Mouse (Mus musculus): ENCODE measurements around the gene Col5a2. TPM values are rescaled to one million over a fixed set of nuclear protein-coding genes. Genes with fewer than 3 reads are reported as not detected.

The Col5a2 gene
- polyA plus RNA-seq, 1 experiment = 4.8 TPM

GRCm38 (mm10) chr1:45495025-45495424, 8.1 kb downstream of the Col5a2 start:
- no peak overlapping the region for H3K4me3 ChIP-seq (ENCODE audit: insufficient read depth, low read length)
- TF ChIP-seq POLR2A (IDR thresholded peaks at IDR 0.05; ENCODE audit: borderline replicate concordance, low read depth, low read length) (no peak), CTCF (IDR thresholded peaks at IDR 0.05; ENCODE audit: low read depth, low read length) (no peak)
- no peak overlapping the region for H3K27ac ChIP-seq (ENCODE audit: insufficient read depth, low read depth, low read length)
- no peaks in the 10 kb centered on the region for H3K4me1 ChIP-seq (ENCODE audit: control insufficient read depth, insufficient read depth, low read length)

GRCm38 (mm10) chr1:45492130-45492723, 10.9 kb downstream of the Col5a2 start:
- H3K27ac ChIP-seq (ENCODE audit: insufficient read depth, low read depth, low read length) = no peak overlapping the region
- no peaks in the 10 kb centered on the region for H3K4me1 ChIP-seq (ENCODE audit: control insufficient read depth, insufficient read depth, low read length)
- TF ChIP-seq CTCF (IDR thresholded peaks at IDR 0.05; ENCODE audit: low read depth, low read length) = no peak
- TF ChIP-seq POLR2A (IDR thresholded peaks at IDR 0.05; ENCODE audit: borderline replicate concordance, low read depth, low read length) = no peak
- H3K4me3 ChIP-seq (ENCODE audit: insufficient read depth, low read length) = no peak overlapping the region

- Histone ChIP-seq H3K4me3 (ENCODE audit: insufficient read depth, low read length) (no peak overlapping the region), H3K27ac (ENCODE audit: insufficient read depth, low read depth, low read length) (no peak overlapping the region), H3K4me1 (ENCODE audit: control insufficient read depth, insufficient read depth, low read length) (no peaks in the 10 kb centered on the region)
- TF ChIP-seq POLR2A (IDR thresholded peaks at IDR 0.05; ENCODE audit: borderline replicate concordance, low read depth, low read length) = no peak
- no peak for TF ChIP-seq CTCF (IDR thresholded peaks at IDR 0.05; ENCODE audit: low read depth, low read length)
These were observed 12.6 kb downstream of the Col5a2 start for GRCm38 (mm10) chr1:45490451-45490850.

DNA sequence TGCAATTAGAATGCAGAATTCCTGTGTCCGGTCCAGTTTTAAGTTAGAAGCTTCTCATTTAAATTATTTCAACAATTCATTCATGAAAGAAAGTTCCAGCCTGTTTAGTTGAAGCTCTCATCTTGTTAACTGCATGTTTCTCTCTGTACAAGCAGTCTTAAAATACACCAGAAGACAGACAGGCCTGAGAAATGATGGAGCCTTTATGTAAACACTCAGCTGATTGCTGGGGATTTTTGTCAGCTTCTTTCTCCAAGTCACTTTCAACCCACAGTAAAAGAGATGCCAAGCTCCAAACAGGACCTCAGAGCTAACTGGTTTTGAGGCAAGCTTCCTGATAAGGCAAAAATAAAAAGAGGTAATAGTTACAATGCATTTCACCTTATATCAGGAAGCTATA, 14.8 kb downstream of the Col5a2 start:
- Histone ChIP-seq H3K4me3 (ENCODE audit: insufficient read depth, low read length) (no peak overlapping the region), H3K4me1 (ENCODE audit: control insufficient read depth, insufficient read depth, low read length) (no peaks in the 10 kb centered on the region), H3K27ac (ENCODE audit: insufficient read depth, low read depth, low read length) (no peak overlapping the region)
- TF ChIP-seq CTCF (IDR thresholded peaks at IDR 0.05; ENCODE audit: low read depth, low read length) (no peak), POLR2A (IDR thresholded peaks at IDR 0.05; ENCODE audit: borderline replicate concordance, low read depth, low read length) (no peak)

GRCm38 (mm10) chr1:45483001-45483400, 20.1 kb downstream of the Col5a2 start:
- H3K4me1 ChIP-seq (ENCODE audit: control insufficient read depth, insufficient read depth, low read length) = no peaks in the 10 kb centered on the region
- H3K4me3 ChIP-seq (ENCODE audit: insufficient read depth, low read length) = no peak overlapping the region
- H3K27ac ChIP-seq (ENCODE audit: insufficient read depth, low read depth, low read length) = no peak overlapping the region
- no peak for TF ChIP-seq CTCF (IDR thresholded peaks at IDR 0.05; ENCODE audit: low read depth, low read length)
- no peak for TF ChIP-seq POLR2A (IDR thresholded peaks at IDR 0.05; ENCODE audit: borderline replicate concordance, low read depth, low read length)

DNA sequence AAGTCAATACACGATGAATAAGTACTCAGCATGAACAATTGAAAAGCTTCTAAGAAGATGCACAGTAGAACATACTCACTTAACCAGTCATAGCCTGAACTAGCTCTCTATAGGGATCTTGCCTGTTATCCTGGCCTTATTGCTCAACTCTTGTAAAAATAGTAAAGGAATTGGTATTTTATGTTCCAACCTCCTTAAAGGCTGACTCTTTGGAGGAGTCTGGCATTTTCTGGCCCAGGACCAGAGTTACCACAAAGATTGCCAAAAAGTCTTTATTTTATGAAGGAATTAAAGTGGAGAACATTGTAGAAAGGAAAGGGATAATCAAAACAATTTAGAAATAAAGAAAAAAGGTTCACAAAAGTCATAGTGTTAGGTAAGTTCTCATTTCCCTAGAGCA, 21.2 kb downstream of the Col5a2 start:
- no peaks in the 10 kb centered on the region for H3K4me1 ChIP-seq (ENCODE audit: control insufficient read depth, insufficient read depth, low read length)
- TF ChIP-seq POLR2A (IDR thresholded peaks at IDR 0.05; ENCODE audit: borderline replicate concordance, low read depth, low read length) (no peak), CTCF (IDR thresholded peaks at IDR 0.05; ENCODE audit: low read depth, low read length) (no peak)
- no peak overlapping the region for H3K4me3 ChIP-seq (ENCODE audit: insufficient read depth, low read length)
- H3K27ac ChIP-seq (ENCODE audit: insufficient read depth, low read depth, low read length) = no peak overlapping the region

GRCm38 (mm10) chr1:45479087-45479486, 24.0 kb downstream of the Col5a2 start:
- no peaks in the 10 kb centered on the region for H3K4me1 ChIP-seq (ENCODE audit: control insufficient read depth, insufficient read depth, low read length)
- TF ChIP-seq CTCF (IDR thresholded peaks at IDR 0.05; ENCODE audit: low read depth, low read length) (no peak), POLR2A (IDR thresholded peaks at IDR 0.05; ENCODE audit: borderline replicate concordance, low read depth, low read length) (no peak)
- H3K4me3 ChIP-seq (ENCODE audit: insufficient read depth, low read length) = no peak overlapping the region
- no peak overlapping the region for H3K27ac ChIP-seq (ENCODE audit: insufficient read depth, low read depth, low read length)

DNA sequence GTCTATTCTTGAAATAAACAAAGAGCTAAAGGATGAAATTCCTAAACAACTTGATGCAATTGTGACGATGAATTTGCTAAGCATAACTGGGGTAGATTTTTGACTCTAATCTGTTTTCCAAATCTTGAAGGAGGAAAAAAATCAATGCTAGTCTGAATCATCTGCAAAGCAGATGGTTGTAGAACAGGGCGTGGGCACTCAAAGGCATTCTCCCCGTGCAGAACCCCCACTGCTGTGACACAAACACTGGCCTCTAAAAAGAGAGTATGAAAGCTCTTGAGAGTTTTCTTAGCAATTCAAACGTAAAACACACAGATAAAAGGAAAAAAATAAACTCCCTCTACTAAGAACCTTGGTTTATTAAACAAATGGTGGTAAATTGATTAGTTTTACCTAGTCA, 30.3 kb downstream of the Col5a2 start:
- no peak overlapping the region for H3K27ac ChIP-seq (ENCODE audit: insufficient read depth, low read depth, low read length)
- H3K4me1 ChIP-seq (ENCODE audit: control insufficient read depth, insufficient read depth, low read length) = no peaks in the 10 kb centered on the region
- H3K4me3 ChIP-seq (ENCODE audit: insufficient read depth, low read length) = no peak overlapping the region
- TF ChIP-seq POLR2A (IDR thresholded peaks at IDR 0.05; ENCODE audit: borderline replicate concordance, low read depth, low read length) (no peak), CTCF (IDR thresholded peaks at IDR 0.05; ENCODE audit: low read depth, low read length) (no peak)

DNA sequence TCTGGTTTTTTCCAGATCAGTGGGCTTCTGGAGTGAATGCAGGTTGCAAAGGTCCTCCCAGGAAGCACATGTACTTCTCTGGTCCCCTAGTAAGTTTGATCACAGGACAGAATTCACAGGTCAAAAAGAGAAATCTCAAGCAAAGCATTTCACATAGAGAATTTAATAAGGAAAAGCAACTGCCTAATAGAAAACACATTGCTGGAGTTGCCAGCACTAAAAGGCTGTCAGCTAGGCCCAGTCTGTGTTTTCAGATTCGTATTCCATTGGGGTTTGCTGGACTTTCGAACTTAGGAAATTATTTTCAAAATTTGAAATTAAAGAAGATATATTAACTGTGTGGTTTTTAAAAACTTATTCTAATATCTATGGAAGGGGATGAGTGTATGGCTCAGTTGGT, 42.3 kb downstream of the Col5a2 start:
- no peak overlapping the region for H3K4me3 ChIP-seq (ENCODE audit: insufficient read depth, low read length)
- H3K27ac ChIP-seq (ENCODE audit: insufficient read depth, low read depth, low read length) = no peak overlapping the region
- TF ChIP-seq CTCF (IDR thresholded peaks at IDR 0.05; ENCODE audit: low read depth, low read length) (no peak), POLR2A (IDR thresholded peaks at IDR 0.05; ENCODE audit: borderline replicate concordance, low read depth, low read length) (no peak)
- H3K4me1 ChIP-seq (ENCODE audit: control insufficient read depth, insufficient read depth, low read length) = no peaks in the 10 kb centered on the region

DNA sequence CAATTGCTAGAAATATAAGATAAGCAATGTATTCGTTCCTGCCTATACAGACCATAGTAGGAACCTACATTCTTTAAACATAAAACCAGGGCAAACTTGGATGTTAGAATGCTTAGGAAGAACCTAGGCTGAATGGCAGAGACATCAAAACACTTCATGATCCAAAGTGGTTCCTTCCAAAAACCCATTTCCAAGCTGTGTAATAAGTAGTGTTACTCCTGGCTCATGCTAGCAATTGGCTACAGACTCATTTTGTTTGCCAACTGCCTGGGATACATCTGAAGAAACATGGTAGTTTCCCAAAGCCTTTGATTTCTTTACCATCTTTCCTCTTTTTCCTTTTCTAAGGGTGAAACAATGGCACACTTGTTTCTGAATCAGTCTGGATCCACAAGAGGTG, 47.3 kb downstream of the Col5a2 start:
- no peak overlapping the region for H3K4me3 ChIP-seq (ENCODE audit: insufficient read depth, low read length)
- H3K27ac ChIP-seq (ENCODE audit: insufficient read depth, low read depth, low read length) = no peak overlapping the region
- no peak for TF ChIP-seq CTCF (IDR thresholded peaks at IDR 0.05; ENCODE audit: low read depth, low read length)
- no peak for TF ChIP-seq POLR2A (IDR thresholded peaks at IDR 0.05; ENCODE audit: borderline replicate concordance, low read depth, low read length)
- H3K4me1 ChIP-seq (ENCODE audit: control insufficient read depth, insufficient read depth, low read length) = no peaks in the 10 kb centered on the region

DNA sequence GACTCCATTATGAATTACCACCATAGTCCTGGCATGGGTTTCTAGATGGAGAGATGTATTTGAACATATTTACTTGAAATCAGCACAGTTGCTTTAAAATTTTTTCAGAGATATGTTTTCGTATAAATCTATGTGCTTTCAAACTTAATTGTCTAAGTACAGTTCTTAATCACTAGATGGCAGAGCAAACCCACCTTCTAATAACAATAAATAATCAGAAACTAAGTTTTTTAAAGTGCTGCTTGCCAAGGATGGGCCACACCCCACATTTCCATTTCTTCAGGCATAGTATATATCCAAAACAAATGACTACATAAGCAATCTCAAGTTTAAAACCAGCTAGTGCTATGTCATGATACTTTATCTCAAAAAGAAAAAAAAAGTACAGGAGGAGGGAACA, 54.2 kb downstream of the Col5a2 start:
- H3K4me1 ChIP-seq (ENCODE audit: control insufficient read depth, insufficient read depth, low read length) = no peaks in the 10 kb centered on the region
- no peak overlapping the region for H3K27ac ChIP-seq (ENCODE audit: insufficient read depth, low read depth, low read length)
- no peak overlapping the region for H3K4me3 ChIP-seq (ENCODE audit: insufficient read depth, low read length)
- TF ChIP-seq CTCF (IDR thresholded peaks at IDR 0.05; ENCODE audit: low read depth, low read length) = no peak
- no peak for TF ChIP-seq POLR2A (IDR thresholded peaks at IDR 0.05; ENCODE audit: borderline replicate concordance, low read depth, low read length)
